Mouse (Mus musculus) heart, embryonic 16.5 days (tissue): ENCODE measurements around the gene Stx2. TPM values are rescaled to one million over a fixed set of nuclear protein-coding genes. Genes with fewer than 3 reads are reported as not detected.

Source experiments
- ATAC-seq: fragments of 200-750 bp; cut with Nextera tagmentation; replicated peaks from 2 replicates; pipeline ENCODE4 v1.8.0; 2017; ENCODE audit warnings: moderate number of reproducible peaks; ENCODE audit not compliant: insufficient read depth, low FRiP score; ENCODE audit errors: extremely low read depth
- H3K27ac ChIP-seq: fragments of 300-500 bp; sonication (generic); 2 replicates; pipeline ENCODE4 v1.5.1; 2014; ENCODE audit warnings: mild to moderate bottlenecking, low read length, control low read depth, moderate library complexity
- H3K27me3 ChIP-seq: fragments of 300-500 bp; sonication (generic); 2 replicates; pipeline ENCODE4 v1.6.1; 2014; ENCODE audit warnings: low read length, mixed read lengths; ENCODE audit not compliant: control insufficient read depth, insufficient read depth
- H3K36me3 ChIP-seq: fragments of 300-500 bp; sonication (generic); 2 replicates; pipeline ENCODE4 v1.6.1; 2014; ENCODE audit not compliant: control insufficient read depth, insufficient read depth
- H3K4me1 ChIP-seq: fragments of 300-500 bp; sonication (generic); 2 replicates; pipeline ENCODE4 v1.6.1; 2014; ENCODE audit warnings: low read length, mixed read lengths; ENCODE audit not compliant: control insufficient read depth, insufficient read depth
- H3K4me2 ChIP-seq: fragments of 300-500 bp; sonication (generic); 2 replicates; pipeline ENCODE4 v1.6.1; 2014; ENCODE audit warnings: low read depth, mild to moderate bottlenecking, control low read depth, low read length
- H3K4me3 ChIP-seq: fragments of 300-500 bp; sonication (generic); 2 replicates; pipeline ENCODE4 v1.5.1; 2014; ENCODE audit warnings: mild to moderate bottlenecking, control low read depth, low read length
- H3K9ac ChIP-seq: fragments of 300-500 bp; sonication (generic); 2 replicates; pipeline ENCODE4 v1.6.1; 2014; ENCODE audit warnings: low read length, control low read depth
- H3K9me3 ChIP-seq: fragments of 300-500 bp; sonication (generic); replicated peaks from 2 replicates; pipeline ENCODE4 v1.6.1; 2016; ENCODE audit warnings: low read length; ENCODE audit not compliant: control insufficient read depth
- WGBS: fragments of 180-500 bp; shearing (Covaris S2); extraction: QIAGEN DNeasy Blood & Tissue Kit; methylation state at CpG from one replicate; pipeline ENCODE4 v1.1.7; 2014; 5-methylcytosine and 5-hydroxymethylcytosine counted together
- polyA plus RNA-seq: library from polyadenylated mRNA; unstranded; fragments of >200 nt; fragmentation: Nextera tagmentation; extraction: Ambion mirVana; gene quantifications from 2 replicates; pipeline ENCODE4 v1.2.1, GENCODE M21; 2015

The Stx2 gene
- polyA plus RNA-seq, 1 experiment from 2014 or later: 25.1 TPM

GRCm38 (mm10) chr5:129006031-129006788 lies 2.2 kb downstream of the Stx2 start:
- peak overlapping the region; percentile 67 for H3K27ac ChIP-seq
- 0 out of 2 replicates have a peak overlapping the region, but pooled peaks have one; percentile 16 for H3K9ac ChIP-seq
- no peaks in the 10 kb centered on the region for H3K27me3 ChIP-seq
- WGBS: 66% methylated on average over 18 of the region's 18 CpGs
- H3K36me3 ChIP-seq: no peaks in the 10 kb centered on the region
- ATAC-seq: no peak
- H3K4me1 ChIP-seq: peaks cover 29% of the 10 kb centered on the region
- peak overlapping the region; percentile 91 for H3K4me2 ChIP-seq
- H3K9me3 ChIP-seq: no peaks in the 10 kb centered on the region
- H3K4me3 ChIP-seq: peak overlapping the region; percentile 20

- Histone ChIP-seq H3K27ac (peak overlapping the region; percentile 17), H3K4me3 (peak overlapping the region; percentile 13), H3K36me3 (no peaks in the 10 kb centered on the region), H3K4me2 (peak overlapping the region; percentile 91), H3K4me1 (peaks cover 33% of the 10 kb centered on the region), H3K27me3 (no peaks in the 10 kb centered on the region), H3K9me3 (no peaks in the 10 kb centered on the region), H3K9ac (no peak overlapping the region)
- WGBS: 68% methylated on average over 3 of the region's 3 CpGs
- no peak for ATAC-seq
Observed at GRCm38 (mm10) chr5:129005416-129005815, 3.0 kb downstream of the Stx2 start.

GRCm38 (mm10) chr5:129002571-129003011 lies 5.8 kb downstream of the Stx2 start:
- H3K4me3 ChIP-seq: peak overlapping the region; percentile 14; the same call in 1 of the 2 replicates
- no peaks in the 10 kb centered on the region for H3K27me3 ChIP-seq
- H3K36me3 ChIP-seq: no peaks in the 10 kb centered on the region; the same call in 1 of the 2 replicates
- no peaks in the 10 kb centered on the region for H3K9me3 ChIP-seq
- ATAC-seq: peak; percentile 83
- H3K4me1 ChIP-seq: peaks cover 29% of the 10 kb centered on the region
- peak overlapping the region; percentile 55 for H3K4me2 ChIP-seq
- peak overlapping the region; percentile 88 for H3K27ac ChIP-seq
- H3K9ac ChIP-seq: peak overlapping the region; percentile 39
- WGBS: 7% methylated on average over 14 of the region's 14 CpGs

- H3K36me3 ChIP-seq: no peaks in the 10 kb centered on the region; the same call in 1 of the 2 replicates
- WGBS: 42% methylated on average over 8 of the region's 8 CpGs
- H3K4me1 ChIP-seq: peaks cover 23% of the 10 kb centered on the region
- H3K9ac ChIP-seq: no peak overlapping the region; the same call in 1 of the 2 replicates
- H3K9me3 ChIP-seq: no peaks in the 10 kb centered on the region
- ATAC-seq: no peak
- no peak overlapping the region for H3K4me2 ChIP-seq
- H3K27me3 ChIP-seq: no peaks in the 10 kb centered on the region
- H3K4me3 ChIP-seq: no peak overlapping the region
- H3K27ac ChIP-seq: no peak overlapping the region
Observed at GRCm38 (mm10) chr5:129000706-129001468, 7.5 kb downstream of the Stx2 start.

- H3K36me3 ChIP-seq: peaks cover 28% of the 10 kb centered on the region
- H3K27ac ChIP-seq: no peak overlapping the region
Observed at GRCm38 (mm10) chr5:128987141-128987954, 21.0 kb downstream of the Stx2 start.

GRCm38 (mm10) chr5:128985946-128986345 lies 22.4 kb downstream of the Stx2 start:
- no peak overlapping the region for H3K27ac ChIP-seq
- H3K36me3 ChIP-seq: peaks cover 20% of the 10 kb centered on the region
- no peaks in the 10 kb centered on the region for H3K27me3 ChIP-seq
- ATAC-seq: no peak
- no peak overlapping the region for H3K9ac ChIP-seq
- H3K4me1 ChIP-seq: no peaks in the 10 kb centered on the region
- no peak overlapping the region for H3K4me3 ChIP-seq
- WGBS: 94% methylated on average over 13 of the region's 13 CpGs
- no peak overlapping the region for H3K4me2 ChIP-seq
- no peaks in the 10 kb centered on the region for H3K9me3 ChIP-seq

More at GRCm38 (mm10) chr5:128987141-128987954, 21.0 kb downstream of the Stx2 start:
- Histone ChIP-seq H3K9ac (no peak overlapping the region), H3K4me2 (no peak overlapping the region), H3K4me3 (no peak overlapping the region), H3K27me3 (no peaks in the 10 kb centered on the region), H3K9me3 (no peaks in the 10 kb centered on the region), H3K4me1 (no peaks in the 10 kb centered on the region)
- no peak for ATAC-seq
- 84% methylated on average over 19 of the region's 19 CpGs for whole genome bisulfite sequencing

- no peak overlapping the region for H3K27ac ChIP-seq
- no peaks in the 10 kb centered on the region for H3K27me3 ChIP-seq
- no peaks in the 10 kb centered on the region for H3K4me1 ChIP-seq
- no peaks in the 10 kb centered on the region for H3K9me3 ChIP-seq
- H3K9ac ChIP-seq: no peak overlapping the region
- ATAC-seq: no peak
- 79% methylated on average over 6 of the region's 6 CpGs for WGBS
- no peak overlapping the region for H3K4me3 ChIP-seq
- peaks cover 20% of the 10 kb centered on the region for H3K36me3 ChIP-seq
- H3K4me2 ChIP-seq: no peak overlapping the region
Observed at GRCm38 (mm10) chr5:128984536-128984935, 23.8 kb downstream of the Stx2 start.

- no peak overlapping the region for H3K27ac ChIP-seq
- peaks cover 18% of the 10 kb centered on the region for H3K36me3 ChIP-seq
- H3K4me2 ChIP-seq: no peak overlapping the region
- no peaks in the 10 kb centered on the region for H3K27me3 ChIP-seq
- 25% methylated on average over 12 of the region's 12 CpGs for WGBS
- no peak overlapping the region for H3K9ac ChIP-seq
- H3K4me1 ChIP-seq: no peaks in the 10 kb centered on the region
- peaks cover 4% of the 10 kb centered on the region; the same call in 1 of the 2 replicates for H3K9me3 ChIP-seq
- no peak overlapping the region for H3K4me3 ChIP-seq
- peak; percentile 73; the same call in 1 of the 2 replicates for ATAC-seq
Observed at GRCm38 (mm10) chr5:128981607-128982006, 26.8 kb downstream of the Stx2 start.
